Mouse (Mus musculus): Measurements from ENCODE around the gene Dppa2.

GRCm38 (mm10) chr16:48262901-48263300 lies 40.8 kb upstream of the Dppa2 start:
- TF ChIP-seq CTCF (IDR thresholded peaks at IDR 0.05; ENCODE audit: low read depth, low read length) (0 out of 2 replicates have a peak, but pooled peaks have one; percentile 20), TAL1 (conservative IDR thresholded peaks at IDR 0.05; ENCODE audit: low read depth, low read length) (no peak), GATA1 (IDR thresholded peaks at IDR 0.05; ENCODE audit: borderline replicate concordance, low read length) (no peak)

Data from G1E (cell line).